Mouse (Mus musculus): Measurements from ENCODE around the gene BC052040. TPM values are rescaled to one million over a fixed set of nuclear protein-coding genes. Genes with fewer than 3 reads are reported as not detected.

BC052040 gene
- polyA plus RNA-seq, 1 experiment, result 4.5 TPM

GRCm38 (mm10) chr2:115728627-115729026 lies 147.1 kb downstream of the BC052040 start:
- no peaks in the 10 kb centered on the region for H3K27me3 ChIP-seq (ENCODE audit: control insufficient read depth, insufficient read depth, insufficient read length)

GRCm38 (mm10) chr2:115730502-115730901 lies 149.0 kb downstream of the BC052040 start:
- Histone ChIP-seq H3K79me2 (ENCODE audit: control insufficient read depth, insufficient read depth) (no peaks in the 10 kb centered on the region), H3K79me3 (ENCODE audit: low read depth) (no peaks in the 10 kb centered on the region), H3K27me3 (ENCODE audit: control insufficient read depth, insufficient read depth, insufficient read length) (no peaks in the 10 kb centered on the region), H3ac (ENCODE audit: control insufficient read depth, insufficient read length, low read depth) (no peak overlapping the region), H3K36me3 (ENCODE audit: control insufficient read depth, insufficient read depth) (no peaks in the 10 kb centered on the region), H3K4me3 (ENCODE audit: insufficient read depth, poor library complexity, severe bottlenecking) (no peak overlapping the region)
- TF ChIP-seq CTCF (IDR thresholded peaks at IDR 0.05; ENCODE audit: control insufficient read depth, insufficient read depth, insufficient read length), result no peak
- no peak for TF ChIP-seq MYOG (IDR thresholded peaks at IDR 0.05; ENCODE audit: control insufficient read depth, extremely low read depth, insufficient read length)
- TF ChIP-seq CEBPB (IDR thresholded peaks at IDR 0.05; ENCODE audit: low read depth), result no peak
- no peak for TF ChIP-seq USF1 (IDR thresholded peaks at IDR 0.05; ENCODE audit: low read depth)
- no peak for TF ChIP-seq MYOD1 (IDR thresholded peaks at IDR 0.05; ENCODE audit: control insufficient read depth, insufficient read length, low read depth)
- TF ChIP-seq MAX (IDR thresholded peaks at IDR 0.05), result no peak
- no peak for TF ChIP-seq FOSL1 (IDR thresholded peaks at IDR 0.05; ENCODE audit: insufficient read depth, low read length, poor library complexity, severe bottlenecking)

More at GRCm38 (mm10) chr2:115728627-115729026, 147.1 kb downstream of the BC052040 start:
- no peak overlapping the region for H3K4me3 ChIP-seq (ENCODE audit: insufficient read depth, poor library complexity, severe bottlenecking)
- no peak for TF ChIP-seq CEBPB (IDR thresholded peaks at IDR 0.05; ENCODE audit: low read depth)
- no peak for TF ChIP-seq MYOG (IDR thresholded peaks at IDR 0.05; ENCODE audit: control insufficient read depth, extremely low read depth, insufficient read length)
- no peak for TF ChIP-seq MAX (IDR thresholded peaks at IDR 0.05)
- no peak for TF ChIP-seq USF1 (IDR thresholded peaks at IDR 0.05; ENCODE audit: low read depth)
- TF ChIP-seq CTCF (IDR thresholded peaks at IDR 0.05; ENCODE audit: control insufficient read depth, insufficient read depth, insufficient read length), result no peak
- TF ChIP-seq FOSL1 (IDR thresholded peaks at IDR 0.05; ENCODE audit: insufficient read depth, low read length, poor library complexity, severe bottlenecking), result no peak
- H3K79me3 ChIP-seq (ENCODE audit: low read depth), result no peaks in the 10 kb centered on the region
- no peaks in the 10 kb centered on the region for H3K79me2 ChIP-seq (ENCODE audit: control insufficient read depth, insufficient read depth)
- no peak overlapping the region for H3ac ChIP-seq (ENCODE audit: control insufficient read depth, insufficient read length, low read depth)
- no peaks in the 10 kb centered on the region for H3K36me3 ChIP-seq (ENCODE audit: control insufficient read depth, insufficient read depth)

- H3K36me3 ChIP-seq (ENCODE audit: control insufficient read depth, insufficient read depth), result no peaks in the 10 kb centered on the region
- H3K79me3 ChIP-seq (ENCODE audit: low read depth), result no peaks in the 10 kb centered on the region
- no peak overlapping the region for H3ac ChIP-seq (ENCODE audit: control insufficient read depth, insufficient read length, low read depth)
- H3K27me3 ChIP-seq (ENCODE audit: control insufficient read depth, insufficient read depth, insufficient read length), result no peaks in the 10 kb centered on the region
- no peaks in the 10 kb centered on the region for H3K79me2 ChIP-seq (ENCODE audit: control insufficient read depth, insufficient read depth)
- no peak for TF ChIP-seq CEBPB (IDR thresholded peaks at IDR 0.05; ENCODE audit: low read depth)
- no peak for TF ChIP-seq MYOG (IDR thresholded peaks at IDR 0.05; ENCODE audit: control insufficient read depth, extremely low read depth, insufficient read length)
- no peak for TF ChIP-seq MAX (IDR thresholded peaks at IDR 0.05)
- no peak for TF ChIP-seq MYOD1 (IDR thresholded peaks at IDR 0.05; ENCODE audit: control insufficient read depth, insufficient read length, low read depth)
- TF ChIP-seq FOSL1 (IDR thresholded peaks at IDR 0.05; ENCODE audit: insufficient read depth, low read length, poor library complexity, severe bottlenecking), result no peak
- no peak for TF ChIP-seq CTCF (IDR thresholded peaks at IDR 0.05; ENCODE audit: control insufficient read depth, insufficient read depth, insufficient read length)
- no peak for TF ChIP-seq USF1 (IDR thresholded peaks at IDR 0.05; ENCODE audit: low read depth)
- H3K4me3 ChIP-seq (ENCODE audit: insufficient read depth, poor library complexity, severe bottlenecking), result no peak overlapping the region
These were observed 149.7 kb downstream of the BC052040 start for GRCm38 (mm10) chr2:115731171-115731570.

- Histone ChIP-seq H3ac (ENCODE audit: control insufficient read depth, insufficient read length, low read depth) (no peak overlapping the region), H3K79me3 (ENCODE audit: low read depth) (no peaks in the 10 kb centered on the region), H3K36me3 (ENCODE audit: control insufficient read depth, insufficient read depth) (no peaks in the 10 kb centered on the region), H3K79me2 (ENCODE audit: control insufficient read depth, insufficient read depth) (no peaks in the 10 kb centered on the region), H3K27me3 (ENCODE audit: control insufficient read depth, insufficient read depth, insufficient read length) (no peaks in the 10 kb centered on the region), H3K4me3 (ENCODE audit: insufficient read depth, poor library complexity, severe bottlenecking) (no peak overlapping the region)
- no peak for TF ChIP-seq USF1 (IDR thresholded peaks at IDR 0.05; ENCODE audit: low read depth)
- TF ChIP-seq CTCF (IDR thresholded peaks at IDR 0.05; ENCODE audit: control insufficient read depth, insufficient read depth, insufficient read length), result no peak
- no peak for TF ChIP-seq FOSL1 (IDR thresholded peaks at IDR 0.05; ENCODE audit: insufficient read depth, low read length, poor library complexity, severe bottlenecking)
- no peak for TF ChIP-seq CEBPB (IDR thresholded peaks at IDR 0.05; ENCODE audit: low read depth)
These were observed 151.1 kb downstream of the BC052040 start for GRCm38 (mm10) chr2:115732572-115732971.

- TF ChIP-seq MYOD1 (IDR thresholded peaks at IDR 0.05; ENCODE audit: control insufficient read depth, insufficient read length, low read depth) (no peak), FOSL1 (IDR thresholded peaks at IDR 0.05; ENCODE audit: insufficient read depth, low read length, poor library complexity, severe bottlenecking) (no peak)
- no peaks in the 10 kb centered on the region for H3K79me2 ChIP-seq (ENCODE audit: control insufficient read depth, insufficient read depth)
These were observed 151.6 kb downstream of the BC052040 start for GRCm38 (mm10) chr2:115733017-115733692.

GRCm38 (mm10) chr2:115734850-115735249 lies 153.3 kb downstream of the BC052040 start:
- Histone ChIP-seq H3K36me3 (ENCODE audit: control insufficient read depth, insufficient read depth) (no peaks in the 10 kb centered on the region), H3K27me3 (ENCODE audit: control insufficient read depth, insufficient read depth, insufficient read length) (no peaks in the 10 kb centered on the region), H3K79me2 (ENCODE audit: control insufficient read depth, insufficient read depth) (no peaks in the 10 kb centered on the region), H3K79me3 (ENCODE audit: low read depth) (no peaks in the 10 kb centered on the region), H3K4me3 (ENCODE audit: insufficient read depth, poor library complexity, severe bottlenecking) (no peak overlapping the region), H3ac (ENCODE audit: control insufficient read depth, insufficient read length, low read depth) (no peak overlapping the region)
- no peak for TF ChIP-seq CTCF (IDR thresholded peaks at IDR 0.05; ENCODE audit: control insufficient read depth, insufficient read depth, insufficient read length)
- no peak for TF ChIP-seq MAX (IDR thresholded peaks at IDR 0.05)
- TF ChIP-seq MYOG (IDR thresholded peaks at IDR 0.05; ENCODE audit: control insufficient read depth, extremely low read depth, insufficient read length), result no peak
- no peak for TF ChIP-seq USF1 (IDR thresholded peaks at IDR 0.05; ENCODE audit: low read depth)
- no peak for TF ChIP-seq MYOD1 (IDR thresholded peaks at IDR 0.05; ENCODE audit: control insufficient read depth, insufficient read length, low read depth)
- TF ChIP-seq CEBPB (IDR thresholded peaks at IDR 0.05; ENCODE audit: low read depth), result no peak
- no peak for TF ChIP-seq FOSL1 (IDR thresholded peaks at IDR 0.05; ENCODE audit: insufficient read depth, low read length, poor library complexity, severe bottlenecking)

More at GRCm38 (mm10) chr2:115733017-115733692, 151.6 kb downstream of the BC052040 start:
- no peak overlapping the region for H3ac ChIP-seq (ENCODE audit: control insufficient read depth, insufficient read length, low read depth)
- no peaks in the 10 kb centered on the region for H3K79me3 ChIP-seq (ENCODE audit: low read depth)
- H3K27me3 ChIP-seq (ENCODE audit: control insufficient read depth, insufficient read depth, insufficient read length), result no peaks in the 10 kb centered on the region
- no peak overlapping the region for H3K4me3 ChIP-seq (ENCODE audit: insufficient read depth, poor library complexity, severe bottlenecking)
- no peaks in the 10 kb centered on the region for H3K36me3 ChIP-seq (ENCODE audit: control insufficient read depth, insufficient read depth)
